Mouse (Mus musculus) spleen, postnatal 14 days (tissue): ENCODE measurements around the gene Prkrip1.
A peak's percentile ranks its signal among the peaks of the same experiment; 100 is the strongest.

Experiments used
- DNase-seq, 2 experiments: peaks; one replicate each; pipeline ENCODE4 v3.0.0; 2021 to 2022; ENCODE audit warnings: low spot score in 2 of 2

Gene Prkrip1

DNA sequence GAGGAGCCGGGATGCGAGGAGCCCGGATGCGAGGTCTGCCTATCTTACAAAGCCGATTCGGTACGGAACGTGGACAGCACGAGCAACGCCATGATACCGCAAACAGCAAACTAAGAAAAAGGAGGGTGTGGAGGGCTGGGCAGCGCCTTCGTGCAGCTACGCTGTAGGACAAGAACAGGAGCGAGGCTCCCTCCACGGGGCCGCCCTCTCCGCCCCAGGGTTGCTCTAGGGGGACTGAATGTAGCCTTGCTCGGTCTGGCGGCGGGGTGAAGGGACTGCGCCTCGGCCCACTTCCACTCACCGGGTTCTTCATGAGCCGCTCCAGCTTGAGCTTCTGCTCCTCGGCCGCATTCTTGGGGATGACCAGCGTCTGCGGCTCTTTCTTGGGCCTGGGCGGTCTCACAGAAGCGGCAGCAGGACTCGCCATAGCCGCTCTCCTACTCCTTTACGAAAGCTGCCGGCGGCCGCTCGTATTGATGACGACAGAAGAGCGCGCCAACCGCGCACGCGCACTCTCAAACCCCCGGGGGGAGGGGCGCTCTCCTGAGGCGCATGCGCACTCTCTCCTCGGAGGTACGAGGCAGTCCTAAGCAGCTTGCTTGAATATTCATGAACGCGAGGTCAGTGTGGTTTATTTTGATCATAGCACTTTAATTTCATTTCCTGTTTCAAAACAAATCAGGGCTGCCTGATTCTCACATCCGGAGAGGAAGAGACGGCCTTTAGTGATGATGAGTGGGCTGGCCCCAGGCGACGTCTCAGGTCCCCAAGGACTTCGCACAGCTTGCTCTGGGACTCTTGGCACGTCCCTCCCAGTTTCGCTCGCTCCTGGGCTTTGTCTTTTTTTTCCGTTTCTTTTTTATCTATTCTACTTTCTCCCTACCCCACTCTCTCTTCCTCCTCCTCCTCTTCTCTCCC is at the start of gene Prkrip1:
Gene Prkrip1, minus strand, starts transcription at position 490 of the 918 bp plus-strand sequence.
- DNase-seq = peak; percentile 88 to 94

- no peak for DNase-seq
Observed at GRCm38 (mm10) chr5:136248441-136248840, 49.7 kb upstream of the Prkrip1 start.

DNA sequence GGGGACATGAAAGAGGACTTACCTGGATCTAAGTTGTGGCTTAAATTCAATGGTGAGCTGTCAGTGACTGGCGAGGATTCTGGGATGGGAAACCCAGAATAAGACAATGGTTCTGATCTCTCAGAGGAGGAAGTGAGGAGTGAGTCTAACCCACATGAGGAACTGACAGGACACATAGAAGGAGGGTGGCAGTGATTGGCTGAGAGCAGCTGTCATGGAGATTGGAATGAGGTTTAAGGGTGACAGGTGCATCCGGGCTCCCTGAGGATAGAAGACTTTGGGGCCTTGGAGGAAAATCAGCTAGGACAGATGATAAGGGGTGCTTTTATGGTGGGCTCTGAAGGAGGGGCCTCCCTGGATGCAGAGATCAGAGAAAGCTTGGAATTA is 47.7 kb upstream of the Prkrip1 start, which contains the start of gene Sh2b2:
Gene Sh2b2, minus strand, starts transcription at position 105 of the 387 bp plus-strand sequence.
- no peak for DNase-seq

GRCm38 (mm10) chr5:136245541-136246451 is 47.0 kb upstream of the Prkrip1 start:
- no peak for DNase-seq

- DNase-seq = peak; percentile 41 to 49
Observed at GRCm38 (mm10) chr5:136244762-136245540, 46.2 kb upstream of the Prkrip1 start.

DNA sequence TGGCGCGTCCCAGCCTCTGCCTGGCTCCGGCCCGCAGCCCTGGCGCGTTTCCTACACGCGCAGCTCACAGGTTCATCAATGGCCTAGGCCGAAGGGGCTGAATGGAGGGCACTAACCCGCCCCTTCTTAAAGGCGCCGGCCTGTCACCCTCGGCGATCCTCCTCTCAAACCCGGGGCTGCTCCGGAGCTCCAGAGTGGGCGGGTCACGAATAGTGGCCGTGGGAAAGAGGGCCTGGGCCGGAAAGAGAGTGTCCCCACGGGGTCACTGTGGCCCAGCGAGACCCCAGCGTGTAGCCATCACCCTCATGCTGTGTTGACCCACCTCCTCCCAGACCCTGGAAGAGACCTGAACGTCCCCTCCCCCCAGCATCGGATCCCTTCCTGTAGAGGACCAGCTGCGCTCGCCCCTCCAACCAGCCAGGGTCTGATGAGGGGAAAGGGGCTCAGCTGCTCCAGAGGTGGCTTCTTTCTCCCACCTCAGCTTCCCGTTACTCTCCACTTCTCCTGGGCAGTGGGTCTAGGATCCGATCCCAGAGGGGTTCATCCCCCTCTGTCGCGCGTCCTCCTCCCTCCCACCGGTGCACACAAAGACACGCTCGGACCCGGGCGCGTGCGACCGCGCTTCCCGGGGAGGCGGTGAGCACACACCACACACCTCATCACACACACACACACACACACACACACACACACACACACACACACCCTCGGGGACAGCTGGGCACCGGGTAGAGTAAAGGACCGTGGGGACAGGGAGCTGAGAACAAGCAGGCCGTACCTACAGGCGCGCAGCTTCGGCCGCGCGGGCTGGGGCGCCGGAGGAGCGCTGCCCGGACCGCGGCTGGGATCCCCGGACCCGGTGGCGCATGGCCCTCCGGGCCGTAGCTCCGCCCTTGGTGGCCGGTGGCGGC is 45.3 kb upstream of the Prkrip1 start:
- DNase-seq = no peak

- no peak for DNase-seq
Observed at GRCm38 (mm10) chr5:136241161-136241560, 42.4 kb upstream of the Prkrip1 start.

DNA sequence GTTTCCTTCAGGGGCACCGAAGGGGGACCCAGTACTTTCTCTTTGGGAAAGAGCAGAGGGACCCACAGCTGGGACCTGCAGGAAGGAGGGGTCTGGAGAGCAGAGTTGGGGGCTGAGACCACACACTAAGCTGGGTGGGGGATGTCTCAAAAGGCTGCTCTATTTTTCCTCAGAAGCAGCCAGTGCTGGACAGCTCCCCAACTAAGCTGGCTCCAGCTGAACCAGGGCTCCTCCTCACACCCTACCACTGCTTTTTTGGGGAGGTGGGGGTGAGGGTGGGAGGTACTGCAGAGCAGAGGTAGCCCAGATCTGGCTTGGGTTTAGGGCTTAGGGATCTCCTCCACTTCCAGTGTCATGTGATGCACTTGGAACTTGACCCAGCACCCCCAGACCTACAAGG is 41.6 kb upstream of the Prkrip1 start:
- DNase-seq = no peak

- DNase-seq = no peak
Observed at GRCm38 (mm10) chr5:136237607-136238006, 38.8 kb upstream of the Prkrip1 start.

DNA sequence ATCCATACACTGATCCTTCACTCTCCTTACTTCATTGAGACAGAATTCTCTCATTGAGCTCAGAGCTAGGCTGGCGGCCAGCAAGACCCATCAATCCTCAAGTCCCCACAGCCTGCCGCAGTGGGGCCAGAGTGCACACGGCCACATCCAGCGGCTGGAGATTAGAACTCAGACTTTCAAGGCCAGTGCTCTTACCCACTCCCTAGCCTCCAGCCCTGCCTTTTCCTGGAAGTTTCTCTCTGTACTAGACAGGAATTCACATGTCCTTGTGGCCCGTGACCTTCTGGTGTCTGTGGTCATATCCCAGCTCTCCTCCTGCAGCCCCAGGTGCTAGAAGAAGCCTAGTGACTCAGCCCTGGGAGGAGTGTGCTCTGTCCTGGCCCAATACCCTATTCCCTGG is 37.8 kb upstream of the Prkrip1 start:
- no peak for DNase-seq

DNA sequence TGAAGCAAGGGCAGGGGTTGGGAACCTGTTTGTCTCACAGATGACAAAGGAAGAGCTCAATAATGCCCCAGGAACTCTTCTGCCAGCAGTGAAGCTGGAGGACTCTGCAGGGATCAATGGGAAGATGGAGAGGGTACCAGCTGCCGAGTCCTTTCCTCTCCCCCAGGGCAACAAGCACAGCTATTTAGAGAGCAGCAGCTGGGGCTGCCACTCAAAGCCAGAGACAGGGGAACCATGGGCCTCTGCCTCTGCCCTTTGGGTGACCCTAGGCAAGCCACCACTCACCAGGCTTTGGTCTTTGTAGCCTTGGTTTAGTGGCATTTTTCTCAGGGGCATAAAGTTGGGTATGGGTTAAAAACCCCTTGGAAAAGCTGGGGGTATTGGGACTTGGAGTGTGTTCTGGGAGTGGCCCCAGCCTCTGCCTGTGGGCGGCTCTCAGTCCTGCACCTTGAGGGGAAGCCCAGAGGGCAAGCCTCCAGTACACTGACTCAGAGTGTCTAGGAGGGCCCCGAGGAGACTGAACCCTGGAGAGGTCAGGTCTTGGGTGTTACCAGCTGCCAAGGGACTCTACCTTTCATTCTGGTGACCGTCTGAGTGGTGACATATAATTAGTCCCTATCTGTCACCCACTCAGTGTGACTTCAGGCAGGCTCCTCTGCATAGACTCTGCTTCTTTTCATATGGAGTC is 31.7 kb upstream of the Prkrip1 start:
- DNase-seq = no peak

DNA sequence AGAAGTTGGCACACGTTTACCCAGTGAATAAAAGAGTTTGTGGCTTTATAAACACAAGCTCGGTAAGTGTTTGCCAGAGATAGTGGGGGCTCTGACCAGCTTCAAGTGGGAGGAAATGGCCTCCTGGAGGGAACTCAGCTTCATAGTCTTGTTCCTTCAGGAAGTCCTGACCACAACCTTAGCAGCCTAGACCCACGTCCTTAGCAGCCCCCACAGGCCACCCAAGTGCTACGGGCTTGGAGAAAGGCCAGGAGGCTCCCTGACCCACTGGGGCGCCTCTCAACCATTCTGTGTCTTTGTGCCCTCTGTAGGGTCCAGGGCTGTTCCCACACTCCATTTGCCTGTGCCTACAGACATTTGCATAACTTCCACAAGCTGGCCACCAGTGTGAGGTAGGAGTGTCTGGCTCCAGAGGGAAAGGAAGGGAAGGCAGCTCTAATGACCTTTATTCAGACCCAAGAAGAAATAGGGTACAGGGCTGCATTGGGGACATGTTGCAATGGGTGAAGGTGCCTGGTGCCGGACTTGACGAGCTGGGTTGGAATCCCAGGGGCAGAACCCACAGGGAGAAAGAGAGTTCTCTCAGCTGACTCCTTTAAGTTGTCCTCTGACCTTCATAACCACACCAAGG is 27.6 kb upstream of the Prkrip1 start:
- DNase-seq = no peak

- no peak for DNase-seq
Observed at GRCm38 (mm10) chr5:136218585-136218984, 19.8 kb upstream of the Prkrip1 start.

DNA sequence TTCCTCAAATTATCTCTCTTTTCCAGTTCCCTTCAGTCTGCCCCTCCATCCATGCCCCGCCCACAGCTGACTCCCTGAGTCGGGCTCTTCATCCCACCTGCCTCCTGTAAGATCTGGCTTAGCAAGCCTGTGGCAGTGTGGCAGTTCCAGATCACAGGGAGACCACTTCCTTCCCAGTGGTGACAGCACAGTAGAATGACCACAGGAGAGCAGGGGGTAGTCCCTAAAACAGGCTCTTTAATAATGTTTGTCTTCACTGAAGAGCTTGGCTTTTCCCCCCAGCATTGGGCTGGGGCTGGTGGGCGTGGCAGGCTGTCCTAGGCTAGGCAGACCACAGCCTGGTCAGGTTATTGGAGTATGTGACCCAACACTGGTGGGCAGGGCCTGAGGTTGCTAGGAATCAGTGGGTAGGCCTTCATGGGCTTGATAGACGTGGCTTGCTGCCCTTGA is 19.2 kb upstream of the Prkrip1 start:
- no peak for DNase-seq

- DNase-seq = no peak
Observed at GRCm38 (mm10) chr5:136217004-136217665, 18.4 kb upstream of the Prkrip1 start.

GRCm38 (mm10) chr5:136215958-136216357 is 17.2 kb upstream of the Prkrip1 start:
- DNase-seq = no peak

DNA sequence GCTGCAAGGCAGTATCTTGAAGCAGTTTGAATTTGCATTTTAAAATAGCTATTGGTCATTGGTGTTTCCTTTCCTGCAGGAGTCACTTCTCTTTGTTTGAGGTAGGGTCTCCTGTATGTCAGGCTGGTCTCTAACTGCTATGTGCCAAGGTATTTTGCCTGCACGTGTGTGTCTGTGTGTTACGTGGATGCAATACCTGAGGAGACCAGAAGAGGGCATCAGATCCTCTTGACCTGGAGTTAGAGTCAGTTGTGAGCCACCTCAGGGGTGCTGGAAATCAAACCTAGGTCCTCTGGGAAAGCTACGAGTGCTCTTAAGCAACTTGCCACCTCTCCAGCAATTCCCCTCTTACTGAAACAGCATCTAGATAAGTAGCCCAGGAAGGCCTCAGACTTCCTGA is 16.4 kb upstream of the Prkrip1 start:
- no peak for DNase-seq

DNA sequence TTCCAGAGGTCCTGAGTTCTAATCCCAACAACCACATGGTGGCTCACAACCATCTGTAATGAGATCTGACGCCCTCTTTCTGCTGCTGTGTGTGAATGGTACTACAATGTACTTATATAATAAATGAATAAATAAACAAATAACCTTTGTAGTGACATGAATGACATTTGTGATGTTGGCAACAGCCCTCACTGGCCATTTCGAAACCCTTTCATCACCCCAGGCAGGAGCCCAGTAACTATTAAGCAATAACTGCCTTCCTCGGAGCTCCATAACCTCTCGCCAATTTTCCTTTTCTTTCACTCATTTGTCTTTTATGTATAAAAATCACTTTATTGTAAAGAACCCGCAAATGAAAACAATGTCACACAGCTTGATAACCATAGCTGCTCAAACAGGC is 15.0 kb upstream of the Prkrip1 start:
- no peak for DNase-seq

DNA sequence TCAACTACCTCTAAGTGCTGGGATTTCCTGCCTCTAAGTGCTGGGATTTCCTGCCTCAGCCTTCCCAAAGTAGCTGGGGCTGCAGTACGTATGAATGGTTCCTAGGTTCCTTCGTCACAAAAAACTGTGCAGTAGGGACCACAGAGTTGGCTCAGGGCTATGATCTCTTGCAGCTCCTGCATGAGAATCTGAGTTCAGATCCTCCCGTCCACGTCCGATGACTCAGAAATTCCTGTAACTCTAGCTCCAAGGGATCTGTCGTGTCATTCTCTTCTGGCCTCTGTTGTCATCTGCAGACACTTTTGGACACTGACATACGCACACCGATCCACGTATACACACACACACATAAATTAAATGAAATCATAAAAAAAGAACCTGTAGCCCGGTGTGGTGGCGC is 14.0 kb upstream of the Prkrip1 start:
- DNase-seq = no peak
